Mouse (Mus musculus) heart, postnatal 0 days (tissue): ENCODE measurements around the gene Cobll1.

Experiments
- CTCF ChIP-seq: IDR thresholded peaks from 2 replicates; pipeline ENCODE4 v1.5.1; 2016; ENCODE audit warnings: antibody characterized with exemption, control low read depth, low read depth
- EP300 ChIP-seq: IDR thresholded peaks from 2 replicates; pipeline ENCODE4 v1.6.1; 2016; ENCODE audit warnings: antibody characterized with exemption, low read depth

GRCm38 (mm10) chr2:65104569-65104968 is 134.6 kb downstream of the Cobll1 start:
- TF ChIP-seq CTCF (no peak), EP300 (no peak)
